In the genomic region with DNA sequence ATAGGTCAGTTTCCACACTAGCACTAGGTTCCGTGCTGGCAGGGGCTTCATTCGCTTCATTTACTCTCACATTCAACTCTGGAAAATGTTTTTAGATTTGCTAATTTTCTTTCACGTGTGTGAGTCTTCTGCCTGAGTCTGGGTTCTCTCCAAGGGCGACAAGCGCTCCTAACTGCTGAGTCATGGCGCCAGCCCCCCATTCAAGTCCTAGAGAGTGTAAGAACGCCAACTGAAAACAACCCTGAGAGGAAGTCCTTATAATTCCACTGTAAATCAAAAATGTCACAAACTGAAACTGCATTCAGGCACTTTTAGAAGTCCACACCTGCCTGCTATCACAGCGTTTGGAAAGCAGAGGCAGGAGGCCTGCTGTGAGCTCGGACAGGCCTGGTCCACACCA, we compare ENCODE assay signal across 13 mouse cellular contexts. TPM values are rescaled to one million over a fixed set of nuclear protein-coding genes. Genes with fewer than 3 reads are reported as not detected.
A peak's percentile ranks its signal among the peaks of the same experiment; 100 is the strongest.
DNase-seq lines count a peak whose midpoint lies in the region; ATAC-seq and TF ChIP-seq lines count a peak whose summit lies in the region.
"Had no signal": no experiment of that assay in that cellular context is flagged by ENCODE, and none has a peak within 500 bp of the region (broad histone marks: within the 10 kb centered on the region; RNA-seq: fewer than 3 reads in every experiment).

No protein-coding gene starts in this region.

- no peaks in the 10 kb centered on the region for H3K9me3 ChIP-seq in heart, embryonic 10.5 days
- no peaks in the 10 kb centered on the region for H3K9me3 ChIP-seq in limb, embryonic 13.5 days
- H3K9me3 ChIP-seq in intestine, postnatal 0 days (ENCODE audit: control insufficient read depth), result no peaks in the 10 kb centered on the region
- H3K9me3 ChIP-seq: embryonic facial prominence, embryonic 15.5 days; intestine, embryonic 15.5 days had no signal

- H3K27ac ChIP-seq in heart, embryonic 10.5 days, result peak overlapping the region; percentile 29; the same call in 1 of the 2 replicates
- peak overlapping the region; percentile 22; the same call in 1 of the 2 replicates for H3K27ac ChIP-seq in limb, embryonic 13.5 days
- H3K27ac ChIP-seq in intestine, postnatal 0 days (ENCODE audit: low read depth, low read length), result no peak overlapping the region
- H3K27ac ChIP-seq: embryonic facial prominence, embryonic 15.5 days; intestine, embryonic 15.5 days had no signal

- H3K36me3 ChIP-seq in heart, embryonic 10.5 days, result peaks cover 24% of the 10 kb centered on the region
- H3K36me3 ChIP-seq in limb, embryonic 13.5 days, result peaks cover 17% of the 10 kb centered on the region
- peaks cover 22% of the 10 kb centered on the region for H3K36me3 ChIP-seq in intestine, postnatal 0 days (ENCODE audit: control insufficient read depth, insufficient read depth)
- H3K36me3 ChIP-seq: embryonic facial prominence, embryonic 15.5 days had no signal

- no peak overlapping the region for H3K9ac ChIP-seq in limb, embryonic 13.5 days
- H3K9ac ChIP-seq in intestine, postnatal 0 days (ENCODE audit: low read depth, low read length), result no peak overlapping the region
- H3K9ac ChIP-seq: embryonic facial prominence, embryonic 15.5 days; intestine, embryonic 15.5 days had no signal

- no peak for ATAC-seq in limb, embryonic 13.5 days (ENCODE audit: low FRiP score, low read depth)
- ATAC-seq in intestine, postnatal 0 days, result no peak
- ATAC-seq: activated CD4-positive, CD25-positive, alpha-beta regulatory T cell, adult 4 months; intestine, embryonic 15.5 days; lung, postnatal 0 days had no signal

- H3K27me3 ChIP-seq in heart, embryonic 10.5 days (ENCODE audit: insufficient read depth, poor library complexity, severe bottlenecking), result no peaks in the 10 kb centered on the region
- H3K27me3 ChIP-seq in limb, embryonic 13.5 days, result no peaks in the 10 kb centered on the region
- no peaks in the 10 kb centered on the region for H3K27me3 ChIP-seq in intestine, postnatal 0 days (replicated peaks; ENCODE audit: control insufficient read depth, insufficient read depth, low read length)
- H3K27me3 ChIP-seq: embryonic facial prominence, embryonic 15.5 days; intestine, embryonic 15.5 days had no signal

- no peak overlapping the region for H3K4me2 ChIP-seq in limb, embryonic 13.5 days (replicated peaks)
- no peak overlapping the region for H3K4me2 ChIP-seq in intestine, postnatal 0 days (replicated peaks; ENCODE audit: low read depth)
- H3K4me2 ChIP-seq: embryonic facial prominence, embryonic 15.5 days; intestine, embryonic 15.5 days had no signal

- peaks cover 12% of the 10 kb centered on the region for H3K4me1 ChIP-seq in heart, embryonic 10.5 days
- peaks cover 4% of the 10 kb centered on the region; the same call in 1 of the 2 replicates for H3K4me1 ChIP-seq in limb, embryonic 13.5 days
- H3K4me1 ChIP-seq in intestine, postnatal 0 days (replicated peaks; ENCODE audit: control insufficient read depth, insufficient read depth, low read length), result no peaks in the 10 kb centered on the region; the same call in 1 of the 2 replicates

- H3K4me3 ChIP-seq in heart, embryonic 10.5 days, result no peak overlapping the region
- no peak overlapping the region for H3K4me3 ChIP-seq in limb, embryonic 13.5 days
- no peak overlapping the region for H3K4me3 ChIP-seq in intestine, postnatal 0 days (ENCODE audit: low read depth, low read length)
- H3K4me3 ChIP-seq: embryonic facial prominence, embryonic 15.5 days; intestine, embryonic 15.5 days had no signal

- 72% methylated on average over 9 of the region's 9 CpGs for WGBS in heart, embryonic 10.5 days
- WGBS in limb, embryonic 13.5 days, result 64% methylated on average over 9 of the region's 9 CpGs
- 63% methylated on average over 9 of the region's 9 CpGs for WGBS in intestine, postnatal 0 days

- TF ChIP-seq CTCF in intestine, postnatal 0 days (IDR thresholded peaks at IDR 0.05; ENCODE audit: low read depth), result no peak

- no peak for DNase-seq in heart, embryonic 10.5 days (ENCODE audit: low spot score)
- no peak for DNase-seq in heart, adult 9 months (ENCODE audit: low spot score in 2 of 2)
- DNase-seq in right cerebral cortex, adult 2 months (ENCODE audit: low spot score in 2 of 2), result peak; percentile 25 to 31
- no peak for DNase-seq in right cerebral cortex, postnatal 4 days
- DNase-seq in adrenal gland, adult 8-10 months, result peak; percentile 31
- no peak for DNase-seq in gastrocnemius, postnatal 10 days
- DNase-seq: cerebellum, postnatal 10 days had no signal

RNA-seq across cellular contexts. Expression of gene Gne, which starts 21.9 kb away (rescaled TPM):
- 27.8 and 38.6 TPM in 2 replicates for polyA plus RNA-seq in heart, embryonic 10.5 days (2016; fragmentation: Nextera tagmentation; extraction: Ambion mirVana)
- total RNA-seq in adrenal gland, adult 8-10 months (2022), result 10 to 100 TPM; 38.9 to 51.1 (median 45.4) TPM
- 22.9 and 24.8 TPM in 2 replicates for polyA plus RNA-seq in limb, embryonic 13.5 days (2015; fragmentation: Nextera tagmentation; extraction: Ambion mirVana)
- total RNA-seq in gastrocnemius, postnatal 10 days (2021), result 10 to 100 TPM; 17.1 to 24.3 TPM
- polyA plus RNA-seq in intestine, postnatal 0 days (2015; fragmentation: Nextera tagmentation; extraction: Ambion mirVana), result 22.2 and 30.4 TPM in 2 replicates

RNA-seq across cellular contexts. Expression of gene Clta, which starts 57.8 kb away (rescaled TPM):
- 156 and 170 TPM in 2 replicates for polyA plus RNA-seq in heart, embryonic 10.5 days (2016; fragmentation: Nextera tagmentation; extraction: Ambion mirVana)
- 100 to 1,000 TPM; 165 to 181 (median 177) TPM for total RNA-seq in adrenal gland, adult 8-10 months (2022)
- polyA plus RNA-seq in limb, embryonic 13.5 days (2015; fragmentation: Nextera tagmentation; extraction: Ambion mirVana), result 246 and 261 TPM in 2 replicates
- total RNA-seq in gastrocnemius, postnatal 10 days (2021), result 100 to 1,000 TPM in 1 of 2 experiments, 10 to 100 TPM in 1; 94.7 to 106 TPM
- polyA plus RNA-seq in intestine, postnatal 0 days (2015; fragmentation: Nextera tagmentation; extraction: Ambion mirVana), result 343 and 352 TPM in 2 replicates

Comparison
In these comparisons a context has a peak if more than half of its experiments do, and no peak if none do; other contexts are left out.
1. DNase-seq: peak in right cerebral cortex, adult 2 months (2 of 2) and adrenal gland, adult 8-10 months (single experiment); none in heart, embryonic 10.5 days (single experiment), heart, adult 9 months (0 of 2), right cerebral cortex, postnatal 4 days (single experiment) and gastrocnemius, postnatal 10 days (single experiment).